Mouse (Mus musculus): ENCODE measurements around the gene Mlec.

The Mlec gene

DNA sequence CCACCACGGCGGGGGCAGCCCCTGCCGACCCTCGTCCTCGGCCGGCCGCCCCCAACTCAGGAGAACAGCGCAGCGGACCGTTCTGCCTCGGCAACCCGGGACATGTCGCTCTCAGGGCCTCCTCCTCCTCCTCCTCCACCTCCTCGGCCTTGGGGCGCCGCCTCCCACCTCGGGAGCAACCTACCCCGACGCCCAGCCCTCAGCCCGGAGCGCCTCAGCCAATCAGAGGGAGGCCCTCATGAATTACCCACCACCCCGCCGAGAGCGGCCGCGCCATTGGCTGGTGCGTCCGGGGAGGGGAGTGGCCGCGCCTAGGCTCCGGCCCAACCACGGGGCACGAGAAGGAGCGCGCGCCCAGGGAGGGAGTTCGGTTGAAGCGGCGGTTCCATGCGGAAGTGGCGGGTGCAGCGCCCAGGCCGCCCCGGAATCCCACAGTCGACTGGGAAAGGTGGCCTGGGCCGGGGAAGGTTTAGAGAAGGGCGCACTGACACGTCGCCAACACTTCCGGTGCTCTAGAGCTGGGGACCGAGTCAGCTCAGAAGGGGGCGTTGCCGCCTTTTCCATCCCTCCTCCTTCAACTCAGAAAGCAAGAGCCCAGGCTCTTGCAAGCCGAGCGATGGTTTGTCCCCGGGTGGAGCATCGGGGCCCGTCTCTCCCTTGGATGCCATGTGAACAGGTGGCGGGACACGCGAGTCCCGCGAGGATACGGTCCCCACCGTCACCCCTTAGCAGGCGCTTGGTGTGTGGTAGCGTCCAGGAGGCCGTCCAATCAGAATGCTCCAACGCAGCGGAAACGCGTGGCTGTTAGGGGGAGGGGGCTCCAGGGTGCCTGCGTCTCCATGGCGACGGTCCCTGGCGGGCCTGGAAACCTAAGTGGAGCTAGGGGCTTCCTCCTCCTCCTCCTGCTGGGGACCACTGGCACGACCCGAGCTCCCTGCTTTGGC, at the start of gene Mlec:
Mlec (minus strand) TSS at position 140 of the 944 bp plus-strand sequence.
- peak; percentile 97 for DNase-seq (ENCODE audit: low read depth, low spot score)

DNA sequence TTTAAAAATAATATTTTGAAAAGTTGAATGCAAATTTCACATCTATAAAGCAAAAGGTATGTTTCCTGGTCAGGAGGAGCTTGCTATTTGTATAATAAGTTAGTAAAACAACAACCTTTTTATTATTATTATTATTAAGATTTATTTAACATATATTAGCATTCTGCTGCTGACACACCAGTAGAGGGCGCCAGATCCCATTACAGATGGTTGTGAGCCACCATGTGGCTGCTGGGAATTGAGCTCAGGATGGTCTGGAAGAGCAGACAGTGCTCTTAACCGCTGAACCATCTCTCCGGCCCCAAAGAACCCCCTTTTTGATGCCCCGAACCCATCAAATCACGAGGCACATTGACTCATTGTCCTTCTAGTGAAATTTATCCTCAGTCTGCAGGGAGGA, 49.3 kb upstream of the Mlec start:
- DNase-seq (ENCODE audit: low read depth, low spot score) = no peak

- DNase-seq (ENCODE audit: low read depth, low spot score) = no peak
These were observed 46.8 kb upstream of the Mlec start for GRCm38 (mm10) chr5:115204562-115205311.

DNA sequence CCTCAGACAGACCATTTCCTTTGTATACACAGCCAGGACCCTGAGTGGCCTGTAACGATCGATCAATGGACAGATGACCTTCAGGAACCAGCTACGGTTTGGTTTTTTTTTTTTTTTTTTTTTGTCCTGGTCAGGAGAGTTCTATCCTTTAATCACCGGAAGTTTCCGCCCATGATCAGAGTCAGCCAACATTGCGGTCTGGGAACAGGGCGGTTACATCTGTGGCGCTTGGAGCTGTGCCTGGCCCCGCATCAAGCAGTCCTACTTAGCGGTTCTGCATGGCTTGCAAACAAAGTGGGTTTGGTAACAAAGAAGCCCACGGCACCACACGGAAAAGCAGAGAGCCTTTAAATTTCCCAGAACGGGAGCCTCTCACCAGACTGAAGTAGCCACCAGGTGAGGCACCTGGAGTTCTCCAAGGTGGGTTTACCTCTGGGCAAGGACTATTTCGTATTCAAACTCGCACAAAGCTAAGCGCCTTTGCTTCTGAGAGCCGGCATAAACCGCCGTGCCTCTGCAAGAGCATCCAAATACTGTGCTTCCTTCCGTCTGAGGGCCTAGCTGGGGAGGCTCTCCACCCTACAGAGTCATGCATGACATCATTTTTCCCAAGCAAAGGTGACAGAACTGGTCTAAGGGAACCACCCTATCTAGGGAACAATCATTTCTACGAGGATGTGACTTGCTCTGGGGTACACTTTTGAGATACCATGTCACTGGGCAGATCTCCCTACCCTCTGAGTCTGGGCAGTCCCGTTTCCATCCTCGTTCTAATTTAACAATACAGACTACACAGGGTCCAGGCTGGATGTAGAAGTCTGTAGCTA, 46.0 kb upstream of the Mlec start:
- DNase-seq (ENCODE audit: low read depth, low spot score) = no peak

- no peak for DNase-seq (ENCODE audit: low read depth, low spot score)
These were observed 36.7 kb upstream of the Mlec start for GRCm38 (mm10) chr5:115194626-115195221.

DNA sequence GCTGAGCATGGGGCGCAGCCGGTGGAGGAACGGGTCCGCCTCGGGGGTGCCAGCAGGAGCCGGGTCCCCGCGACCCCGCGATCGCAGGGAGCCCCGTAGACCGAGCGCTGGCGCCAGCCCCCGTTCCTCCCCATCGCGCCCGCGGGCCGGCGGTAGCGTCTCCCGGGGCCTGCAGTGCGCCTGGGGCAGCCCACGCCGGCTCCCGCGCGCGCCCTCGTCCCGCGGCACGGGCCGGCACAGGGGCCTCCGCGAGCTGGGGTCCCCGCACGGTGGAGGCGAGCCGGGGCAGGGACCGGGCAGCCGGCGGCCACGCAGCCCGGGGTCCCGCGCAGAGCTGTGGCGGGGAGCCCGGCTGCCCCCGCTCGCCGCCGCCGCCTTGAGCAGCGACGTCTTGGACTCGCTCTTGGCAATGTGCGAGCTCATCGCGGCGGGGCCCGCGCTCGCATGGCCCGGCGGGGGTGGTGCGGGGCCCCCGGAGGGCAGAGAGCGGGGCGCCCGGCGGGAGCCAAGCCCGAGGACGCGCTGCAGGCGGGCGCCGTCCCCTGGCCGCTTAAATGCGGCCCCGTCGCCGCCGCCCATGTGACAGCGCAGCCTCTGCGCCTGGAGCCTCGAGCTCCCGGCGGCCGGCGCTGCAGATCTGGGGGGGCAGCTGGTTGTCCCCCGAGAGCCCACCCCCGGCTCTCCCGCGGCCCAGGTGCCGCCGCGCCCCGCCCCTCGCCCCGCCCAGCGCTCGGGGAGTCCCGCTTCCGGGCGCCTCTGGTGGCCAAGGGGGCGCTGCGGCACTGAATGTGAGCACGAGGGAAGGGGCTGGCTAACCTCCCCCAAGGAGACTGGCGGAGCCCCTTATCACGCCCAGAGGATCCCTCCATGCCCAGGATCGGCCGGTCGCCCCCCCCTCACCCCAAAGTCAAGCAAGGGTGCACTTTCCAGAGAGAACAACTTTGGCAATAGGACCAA, 36.0 kb upstream of the Mlec start, which contains the start of gene Cabp1:
Cabp1 (minus strand) TSS at position 713 of the 957 bp plus-strand sequence.
- DNase-seq (ENCODE audit: low read depth, low spot score) = no peak

GRCm38 (mm10) chr5:115193226-115193625, 35.2 kb upstream of the Mlec start:
- DNase-seq (ENCODE audit: low read depth, low spot score) = no peak

- DNase-seq (ENCODE audit: low read depth, low spot score) = no peak
These were observed 34.8 kb upstream of the Mlec start for GRCm38 (mm10) chr5:115192828-115193195.

DNA sequence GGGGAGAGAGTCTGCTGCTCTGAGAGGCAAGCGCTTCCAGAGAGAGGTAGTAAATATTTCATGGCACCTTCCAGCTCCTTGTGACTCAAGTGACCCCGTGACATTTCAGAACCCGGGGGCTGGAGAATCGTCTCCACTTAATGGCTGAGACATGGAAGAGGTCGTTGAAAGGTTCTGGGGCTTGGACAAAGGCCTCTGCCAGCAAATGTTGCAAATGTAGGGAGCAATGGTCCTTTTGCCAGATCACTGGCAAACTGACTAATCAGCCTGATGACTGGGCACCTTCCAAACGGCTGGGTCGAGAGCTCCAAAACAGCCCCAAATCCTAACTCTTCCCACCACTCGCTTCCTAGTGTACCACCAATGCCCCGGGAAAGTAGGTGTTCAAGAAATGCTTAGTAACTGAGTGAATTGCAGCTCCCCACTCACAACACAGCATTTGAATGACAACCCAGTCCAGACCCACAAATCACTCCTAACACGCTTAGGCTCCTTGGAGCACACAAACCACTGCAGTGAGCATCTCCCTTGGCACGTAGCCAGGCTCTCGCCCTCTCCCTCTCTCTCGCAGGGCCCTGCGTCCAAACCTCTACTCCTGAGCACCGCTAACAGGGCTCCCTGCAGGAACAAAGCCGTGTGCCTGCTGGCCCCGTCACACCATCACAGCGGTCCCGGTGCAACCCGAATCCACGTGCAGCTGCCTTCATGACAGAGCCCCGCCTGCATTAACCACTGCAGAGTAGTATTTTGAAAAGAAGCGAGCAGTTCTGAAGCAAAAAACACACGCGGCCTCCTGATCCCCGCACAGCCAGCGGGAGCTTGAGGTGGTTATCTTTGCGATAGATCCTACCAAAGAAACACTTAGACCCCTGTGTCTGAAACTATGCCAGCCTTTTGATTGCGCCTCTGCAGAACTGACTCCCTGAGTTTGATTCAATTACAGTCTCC, 34.2 kb upstream of the Mlec start:
- no peak for DNase-seq (ENCODE audit: low read depth, low spot score)

- no peak for DNase-seq (ENCODE audit: low read depth, low spot score)
These were observed 32.1 kb upstream of the Mlec start for GRCm38 (mm10) chr5:115190081-115190480.

DNA sequence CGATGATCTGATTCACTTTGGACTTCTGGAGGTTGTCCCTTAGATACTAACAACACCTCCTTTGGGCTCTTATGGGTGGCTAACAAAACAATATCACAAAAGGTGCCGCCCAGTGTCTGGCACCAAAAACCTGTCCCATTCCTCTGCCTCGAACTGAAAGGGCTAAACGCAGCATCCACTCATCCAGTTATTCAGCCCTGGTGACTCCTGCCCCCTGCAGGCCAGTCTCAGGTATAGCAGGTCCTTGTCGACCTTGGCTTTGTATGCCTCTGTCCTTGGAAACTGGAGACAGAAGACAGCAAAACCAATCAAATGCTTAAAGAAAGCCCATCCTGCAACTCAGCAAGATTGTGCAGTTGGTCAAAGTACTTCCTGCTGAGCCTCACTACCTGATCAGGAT, 30.8 kb upstream of the Mlec start:
- DNase-seq (ENCODE audit: low read depth, low spot score) = no peak

GRCm38 (mm10) chr5:115187188-115188131, 29.5 kb upstream of the Mlec start:
- no peak for DNase-seq (ENCODE audit: low read depth, low spot score)

- no peak for DNase-seq (ENCODE audit: low read depth, low spot score)
These were observed 28.5 kb upstream of the Mlec start for GRCm38 (mm10) chr5:115186371-115187073.

DNA sequence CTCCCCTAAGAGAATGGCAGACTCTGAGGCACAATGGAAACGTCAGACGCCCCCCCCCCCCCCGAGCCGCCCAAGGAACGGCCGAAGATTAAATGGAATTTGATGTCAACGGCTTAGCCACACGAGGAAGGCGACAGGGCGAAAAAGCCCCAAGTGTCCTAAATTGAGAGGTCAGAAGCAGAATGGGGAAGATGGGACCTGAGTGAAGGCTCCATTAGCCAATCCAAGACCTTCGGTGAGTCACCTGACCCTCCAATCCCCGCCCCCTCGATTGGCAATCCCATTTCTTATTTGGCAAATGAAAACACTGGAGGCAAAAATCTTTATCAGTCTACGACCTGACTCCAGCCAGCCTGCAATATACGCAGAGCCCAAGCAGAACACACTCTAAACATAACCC, 26.7 kb upstream of the Mlec start:
- DNase-seq (ENCODE audit: low read depth, low spot score) = no peak

DNA sequence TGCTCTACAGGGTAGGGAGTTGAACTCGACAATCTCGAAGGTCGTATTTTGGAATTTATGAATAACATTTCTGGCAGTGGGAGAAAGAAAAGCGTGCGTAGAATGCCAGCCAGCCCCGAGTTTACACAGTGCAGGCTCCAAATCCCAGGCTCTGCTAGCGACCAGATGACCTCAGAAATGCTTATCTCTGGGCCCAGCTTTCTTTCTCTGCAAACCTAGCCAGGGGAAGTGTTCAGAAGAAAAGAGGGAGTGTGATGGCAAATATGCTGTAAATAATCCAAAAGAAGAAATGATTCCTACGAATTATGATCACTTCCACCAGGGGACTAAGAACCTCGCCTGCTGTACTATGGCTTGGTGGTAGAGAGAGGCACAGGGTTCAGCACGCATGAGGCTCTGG, 25.5 kb upstream of the Mlec start:
- DNase-seq (ENCODE audit: low read depth, low spot score) = no peak

- DNase-seq (ENCODE audit: low read depth, low spot score) = no peak
These were observed 24.9 kb upstream of the Mlec start for GRCm38 (mm10) chr5:115182925-115183324.

- no peak for DNase-seq (ENCODE audit: low read depth, low spot score)
These were observed 23.4 kb upstream of the Mlec start for GRCm38 (mm10) chr5:115181248-115181940.

All from brain, embryonic 18.5 days (tissue).